Mouse (Mus musculus): ENCODE measurements around the gene Rph3al.

DNA sequence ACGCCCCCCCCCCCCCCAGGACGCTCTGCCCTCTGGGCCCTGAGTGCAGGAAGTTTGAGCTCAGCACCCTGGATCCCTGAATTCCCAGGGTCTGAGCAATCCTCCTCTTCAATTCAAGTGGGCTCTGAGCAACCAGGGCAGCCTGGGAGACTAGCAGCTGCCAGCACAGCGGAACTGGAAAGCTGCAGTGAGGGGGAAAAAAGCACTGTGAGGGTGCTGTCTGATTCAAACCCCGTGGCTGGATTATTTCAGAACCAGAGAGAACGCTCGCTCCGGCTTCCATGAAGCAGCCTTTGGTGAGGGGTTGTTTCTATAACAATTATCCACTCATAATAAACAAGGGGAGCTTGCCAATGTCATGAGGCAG is 73.0 kb downstream of the Rph3al start:
- TF ChIP-seq MAFK (IDR thresholded peaks at IDR 0.05; ENCODE audit: insufficient read depth, low read depth, low read length) (no peak), HCFC1 (IDR thresholded peaks at IDR 0.05; ENCODE audit: borderline replicate concordance, insufficient read depth, low read length) (no peak), ZNF384 (IDR thresholded peaks at IDR 0.05; ENCODE audit: low read depth, low read length) (no peak)
